Mouse (Mus musculus): Measurements from ENCODE around the gene Slc39a1. TPM values are rescaled to one million over a fixed set of nuclear protein-coding genes. Genes with fewer than 3 reads are reported as not detected.

Gene Slc39a1
- polyA plus RNA-seq, 1 experiment: 53.9 TPM

DNA sequence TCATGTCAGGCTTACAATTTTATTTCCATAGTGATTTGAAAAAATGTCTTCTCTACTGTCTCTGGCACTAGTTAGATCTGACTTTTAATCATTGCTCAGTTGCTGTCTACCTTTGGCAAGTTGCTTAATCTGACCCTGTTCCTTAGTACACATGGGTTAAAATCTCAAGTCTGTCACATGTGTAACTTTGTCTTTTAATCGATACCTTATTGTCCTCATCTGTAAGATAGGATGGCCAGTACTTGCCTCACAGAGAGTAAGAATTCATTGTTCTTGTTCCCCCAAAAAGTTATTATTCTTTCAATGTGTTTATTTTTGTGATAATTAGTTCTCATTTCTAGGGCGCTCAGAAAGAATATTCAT, 44.0 kb downstream of the Slc39a1 start:
- H3K27ac ChIP-seq (replicated peaks; ENCODE audit: low read depth, low read length): peak overlapping the region; percentile 92
- peaks cover 3% of the 10 kb centered on the region; the same call in 1 of the 2 replicates for H3K4me1 ChIP-seq (ENCODE audit: control insufficient read depth, insufficient read depth, insufficient read length, low read length)
- H3K4me3 ChIP-seq (ENCODE audit: insufficient read depth, low read depth, low read length): peak overlapping the region; percentile 83

GRCm38 (mm10) chr3:90292345-90293275, 44.6 kb downstream of the Slc39a1 start, which contains the start of gene Gatad2b:
Gatad2b (plus strand) TSS chr3:90293178.
- Histone ChIP-seq H3K4me3 (ENCODE audit: insufficient read depth, low read depth, low read length) (peak within 1 kb of the TSS; percentile 83), H3K27ac (replicated peaks; ENCODE audit: low read depth, low read length) (peak within 1 kb of the TSS; percentile 92), H3K4me1 (ENCODE audit: control insufficient read depth, insufficient read depth, insufficient read length, low read length) (peaks cover 3% of the 10 kb centered on the region; the same call in 1 of the 2 replicates)

DNA sequence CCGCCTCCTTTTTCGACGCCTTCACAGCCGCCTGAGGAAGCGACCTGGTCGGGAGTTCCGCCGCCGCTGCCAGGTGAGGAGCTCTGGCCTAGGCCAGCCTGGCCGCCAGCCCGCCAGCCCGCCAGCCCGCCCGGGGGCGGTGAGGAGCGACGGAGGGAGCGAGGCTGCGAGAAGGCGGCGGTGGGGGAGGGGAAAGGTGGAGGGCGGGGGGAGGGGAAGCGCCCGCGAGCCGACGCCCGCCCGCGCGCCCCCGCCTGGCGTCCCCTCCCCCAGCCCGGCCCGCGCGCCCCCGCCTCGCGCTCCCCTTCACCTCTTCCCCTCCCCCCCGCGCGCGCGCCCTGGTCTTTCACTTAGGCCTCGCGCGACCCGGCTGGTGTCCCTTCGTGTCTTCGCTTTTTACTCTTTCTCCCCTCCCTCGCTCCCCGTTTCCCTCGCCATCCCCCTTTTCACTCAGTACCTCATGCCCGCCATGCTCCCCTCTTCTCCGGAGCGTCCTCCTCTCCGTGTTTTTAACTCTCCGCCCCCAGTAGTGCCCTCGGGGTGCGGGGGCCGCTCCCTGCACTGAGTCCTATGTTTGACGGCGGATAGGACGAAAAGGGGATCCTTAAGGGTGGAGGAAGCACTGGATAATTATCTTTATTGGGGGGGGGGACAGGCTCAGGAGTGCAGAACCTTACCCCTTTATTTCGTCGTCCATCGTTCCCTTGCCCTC, 45.5 kb downstream of the Slc39a1 start:
- H3K4me3 ChIP-seq (ENCODE audit: insufficient read depth, low read depth, low read length): peak overlapping the region; percentile 72
- peaks cover 3% of the 10 kb centered on the region; the same call in 1 of the 2 replicates for H3K4me1 ChIP-seq (ENCODE audit: control insufficient read depth, insufficient read depth, insufficient read length, low read length)
- peak overlapping the region; percentile 40; the same call in 1 of the 2 replicates for H3K27ac ChIP-seq (replicated peaks; ENCODE audit: low read depth, low read length)

GRCm38 (mm10) chr3:90294064-90294440, 46.1 kb downstream of the Slc39a1 start:
- H3K4me3 ChIP-seq (ENCODE audit: insufficient read depth, low read depth, low read length): peak overlapping the region; percentile 72
- H3K27ac ChIP-seq (replicated peaks; ENCODE audit: low read depth, low read length): peak overlapping the region; percentile 40; the same call in 1 of the 2 replicates
- peaks cover 3% of the 10 kb centered on the region; the same call in 1 of the 2 replicates for H3K4me1 ChIP-seq (ENCODE audit: control insufficient read depth, insufficient read depth, insufficient read length, low read length)

- H3K27ac ChIP-seq (replicated peaks; ENCODE audit: low read depth, low read length): no peak overlapping the region
- H3K4me3 ChIP-seq (ENCODE audit: insufficient read depth, low read depth, low read length): peak overlapping the region; percentile 72; the same call in 1 of the 2 replicates
- peaks cover 3% of the 10 kb centered on the region; the same call in 1 of the 2 replicates for H3K4me1 ChIP-seq (ENCODE audit: control insufficient read depth, insufficient read depth, insufficient read length, low read length)
Observed at GRCm38 (mm10) chr3:90294651-90295050, 46.7 kb downstream of the Slc39a1 start.

Other genes with a start within 250 kb of the Slc39a1 start
- 79.2 and 79.9 TPM in 2 replicates for gene Hax1, start 249.4 kb upstream of the Slc39a1 start, polyA plus RNA-seq (2012; ENCODE audit: insufficient read depth, insufficient read length, missing spikeins)
- gene 4933434E20Rik, start 196.5 kb upstream of the Slc39a1 start, polyA plus RNA-seq (2012; ENCODE audit: insufficient read depth, insufficient read length, missing spikeins): 62.5 and 63.0 TPM in 2 replicates
- gene Ubap2l, start 195.5 kb upstream of the Slc39a1 start, polyA plus RNA-seq (2012; ENCODE audit: insufficient read depth, insufficient read length, missing spikeins): 43.1 and 61.4 TPM in 2 replicates
- gene Tpm3, start 175.5 kb upstream of the Slc39a1 start, polyA plus RNA-seq (2012; ENCODE audit: insufficient read depth, insufficient read length, missing spikeins): 96.4 and 103 TPM in 2 replicates
- 0.20 TPM in 1 of 2 replicates, not detected in the other for gene Nup210l, start 144.0 kb upstream of the Slc39a1 start, polyA plus RNA-seq (2012; ENCODE audit: insufficient read depth, insufficient read length, missing spikeins)
- 67.2 and 808 TPM in 2 replicates for gene Rps27, start 34.5 kb upstream of the Slc39a1 start, polyA plus RNA-seq (2012; ENCODE audit: insufficient read depth, insufficient read length, missing spikeins)
- gene Rab13, start 34.5 kb upstream of the Slc39a1 start, polyA plus RNA-seq (2012; ENCODE audit: insufficient read depth, insufficient read length, missing spikeins): 11.5 and 16.6 TPM in 2 replicates
- 68.2 and 97.4 TPM in 2 replicates for gene Jtb, start 16.6 kb upstream of the Slc39a1 start, polyA plus RNA-seq (2012; ENCODE audit: insufficient read depth, insufficient read length, missing spikeins)
- gene Creb3l4, start 4.7 kb upstream of the Slc39a1 start, polyA plus RNA-seq (2012; ENCODE audit: insufficient read depth, insufficient read length, missing spikeins): not detected in 2 replicates
- 20.0 and 25.7 TPM in 2 replicates for gene Crtc2, start 6.0 kb downstream of the Slc39a1 start, polyA plus RNA-seq (2012; ENCODE audit: insufficient read depth, insufficient read length, missing spikeins)
- 2.2 and 3.7 TPM in 2 replicates for gene Dennd4b, start 17.0 kb downstream of the Slc39a1 start, polyA plus RNA-seq (2012; ENCODE audit: insufficient read depth, insufficient read length, missing spikeins)
- 14.7 and 22.0 TPM in 2 replicates for gene Gatad2b, start 45.0 kb downstream of the Slc39a1 start, polyA plus RNA-seq (2012; ENCODE audit: insufficient read depth, insufficient read length, missing spikeins)
- 0.52 and 2.1 TPM in 2 replicates for gene Slc27a3, start 141.8 kb downstream of the Slc39a1 start, polyA plus RNA-seq (2012; ENCODE audit: insufficient read depth, insufficient read length, missing spikeins)
- 12.6 and 13.2 TPM in 2 replicates for gene Ints3, start 185.4 kb downstream of the Slc39a1 start, polyA plus RNA-seq (2012; ENCODE audit: insufficient read depth, insufficient read length, missing spikeins)
- 18.0 and 27.9 TPM in 2 replicates for gene Npr1, start 217.7 kb downstream of the Slc39a1 start, polyA plus RNA-seq (2012; ENCODE audit: insufficient read depth, insufficient read length, missing spikeins)
- gene Ilf2, start 228.0 kb downstream of the Slc39a1 start, polyA plus RNA-seq (2012; ENCODE audit: insufficient read depth, insufficient read length, missing spikeins): 30.2 and 30.6 TPM in 2 replicates
- 55.5 and 71.6 TPM in 2 replicates for gene Snapin, start 242.9 kb downstream of the Slc39a1 start, polyA plus RNA-seq (2012; ENCODE audit: insufficient read depth, insufficient read length, missing spikeins)

Data from brown adipose tissue, adult 24 weeks (tissue).